Mouse (Mus musculus): ENCODE measurements around the gene Plod1. TPM values are rescaled to one million over a fixed set of nuclear protein-coding genes. Genes with fewer than 3 reads are reported as not detected.
"Not testable (repeated sequence)": the region's sequence is repeated elsewhere in the genome, so short reads cannot be mapped to it uniquely, and the experiment has no call there.

Gene Plod1
- polyA plus RNA-seq, 1 experiment from 2014 or later = 48.4 TPM

DNA sequence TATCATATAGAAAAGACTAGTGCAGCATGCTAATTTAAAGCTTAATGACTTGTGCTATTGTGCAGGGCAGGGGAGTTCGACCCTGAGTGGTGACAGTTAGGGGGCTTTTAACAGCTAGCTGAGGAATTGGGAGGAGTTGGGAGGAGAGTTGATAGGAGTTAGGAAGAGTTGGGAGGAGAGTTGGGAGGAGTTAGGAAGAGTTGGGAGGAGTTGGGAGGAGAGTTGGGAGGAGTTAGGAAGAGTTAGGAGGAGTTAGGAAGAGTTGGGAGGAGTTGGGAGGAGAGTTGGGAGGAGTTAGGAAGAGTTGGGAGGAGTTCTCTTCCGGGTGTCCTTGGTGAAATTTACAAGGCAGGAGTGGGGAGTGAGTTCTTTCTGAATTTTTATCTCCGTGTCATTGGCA lies 69.8 kb downstream of the Plod1 start:
- H3K9me3 ChIP-seq; H3K27ac ChIP-seq; H3K9ac ChIP-seq; H3K4me3 ChIP-seq; H3K27me3 ChIP-seq; ATAC-seq (ENCODE audit: borderline replicate concordance, extremely low read depth, low FRiP score, low TSS enrichment): not testable (repeated sequence)
- Histone ChIP-seq H3K36me3 (peaks cover 29% of the 10 kb centered on the region), H3K4me1 (peaks cover 20% of the 10 kb centered on the region), H3K4me2 (peak overlapping the region; percentile 60)
- WGBS = 46% methylated on average over 3 of the region's 3 CpGs

DNA sequence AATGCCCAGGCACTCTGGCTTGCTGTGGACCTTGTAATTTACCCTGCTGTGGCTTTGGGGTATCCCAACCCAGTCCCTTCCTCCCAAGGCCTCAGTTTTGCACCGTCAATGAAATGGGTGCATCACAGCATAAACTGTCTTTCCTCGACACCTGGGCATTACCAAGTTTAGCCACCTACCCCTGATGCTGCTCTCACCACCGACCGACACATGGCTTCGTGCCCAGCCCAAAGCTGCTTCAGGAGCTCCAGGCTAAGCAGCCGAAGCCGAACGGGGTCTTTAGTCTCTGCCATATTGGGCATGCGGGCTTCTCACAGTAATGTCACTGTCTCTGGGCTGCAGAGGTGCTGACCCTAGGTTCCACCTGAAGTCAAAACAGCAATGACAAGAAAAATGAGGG lies 70.5 kb downstream of the Plod1 start:
- H3K4me1 ChIP-seq = peaks cover 20% of the 10 kb centered on the region
- H3K9ac ChIP-seq = no peak overlapping the region
- H3K27ac ChIP-seq = no peak overlapping the region
- no peak overlapping the region for H3K4me2 ChIP-seq
- WGBS = 93% methylated on average over 9 of the region's 9 CpGs
- H3K27me3 ChIP-seq = no peaks in the 10 kb centered on the region
- peaks cover 32% of the 10 kb centered on the region for H3K36me3 ChIP-seq
- H3K9me3 ChIP-seq = no peaks in the 10 kb centered on the region
- H3K4me3 ChIP-seq = no peak overlapping the region
- no peak for ATAC-seq (ENCODE audit: borderline replicate concordance, extremely low read depth, low FRiP score, low TSS enrichment)

DNA sequence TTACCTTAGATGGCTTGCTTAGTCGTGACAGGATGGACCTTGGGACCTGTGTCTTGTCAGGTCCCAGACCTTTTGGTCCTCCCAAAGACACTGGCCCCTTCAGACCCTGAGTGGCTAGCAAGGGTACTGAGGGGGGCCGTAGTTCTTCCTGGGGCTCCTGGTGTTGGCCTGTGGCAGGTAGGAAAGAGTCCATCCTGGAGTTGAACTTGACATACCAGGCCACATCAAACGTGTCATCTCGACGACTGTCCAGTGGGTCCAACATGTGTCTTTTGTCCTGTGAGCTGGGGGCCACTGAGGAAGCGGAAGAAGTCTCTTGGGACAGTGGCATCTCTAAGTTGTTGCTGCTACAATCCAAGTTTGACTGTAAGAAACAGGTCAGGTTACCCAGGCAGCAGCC lies 70.9 kb downstream of the Plod1 start:
- Histone ChIP-seq H3K27ac (no peak overlapping the region), H3K36me3 (peaks cover 34% of the 10 kb centered on the region), H3K4me1 (peaks cover 20% of the 10 kb centered on the region), H3K27me3 (no peaks in the 10 kb centered on the region), H3K4me2 (no peak overlapping the region), H3K9ac (no peak overlapping the region), H3K9me3 (no peaks in the 10 kb centered on the region), H3K4me3 (no peak overlapping the region)
- 94% methylated on average over 6 of the region's 6 CpGs for WGBS
- no peak for ATAC-seq (ENCODE audit: borderline replicate concordance, extremely low read depth, low FRiP score, low TSS enrichment)

DNA sequence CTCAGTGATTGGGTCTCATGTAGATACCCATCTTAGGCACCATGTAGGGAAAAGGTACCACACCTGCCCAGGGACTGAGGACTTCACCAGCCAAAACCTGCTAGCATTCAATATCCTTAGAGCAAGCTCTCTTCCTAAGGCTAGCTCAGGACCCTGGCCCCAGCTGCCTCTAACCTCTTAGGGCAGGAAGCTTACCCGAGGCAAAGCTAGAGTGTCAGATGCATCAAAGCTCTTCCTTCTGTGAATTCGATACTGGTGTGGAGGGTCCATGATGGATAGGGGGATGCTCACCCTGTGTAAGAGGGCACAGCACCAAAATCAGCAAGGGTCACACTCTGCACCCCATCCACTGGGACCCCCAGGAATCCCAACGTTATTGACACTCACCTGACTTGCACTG lies 74.5 kb downstream of the Plod1 start:
- no peak overlapping the region for H3K4me3 ChIP-seq
- H3K27me3 ChIP-seq = no peaks in the 10 kb centered on the region
- no peak overlapping the region for H3K9ac ChIP-seq
- peaks cover 38% of the 10 kb centered on the region for H3K36me3 ChIP-seq
- WGBS = 86% methylated on average over 3 of the region's 3 CpGs
- no peak overlapping the region for H3K27ac ChIP-seq
- no peak for ATAC-seq (ENCODE audit: borderline replicate concordance, extremely low read depth, low FRiP score, low TSS enrichment)
- no peak overlapping the region for H3K4me2 ChIP-seq
- H3K9me3 ChIP-seq = no peaks in the 10 kb centered on the region
- H3K4me1 ChIP-seq = peaks cover 1% of the 10 kb centered on the region; the same call in 1 of the 2 replicates

Other genes with a start within 250 kb of the Plod1 start
- not detected in 2 replicates for gene Zfp534, start 234.2 kb downstream of the Plod1 start, polyA plus RNA-seq (2015; fragmentation: Nextera tagmentation; extraction: Ambion mirVana)
- 5.9 and 6.3 TPM in 2 replicates for gene Zfp984, start 127.0 kb downstream of the Plod1 start, polyA plus RNA-seq (2015; fragmentation: Nextera tagmentation; extraction: Ambion mirVana)
- gene Zfp933, start 88.4 kb downstream of the Plod1 start, polyA plus RNA-seq (2015; fragmentation: Nextera tagmentation; extraction: Ambion mirVana) = 4.6 and 5.0 TPM in 2 replicates
- gene Miip, start 68.0 kb downstream of the Plod1 start, polyA plus RNA-seq (2015; fragmentation: Nextera tagmentation; extraction: Ambion mirVana) = 44.2 and 44.9 TPM in 2 replicates
- 8.4 and 10.7 TPM in 2 replicates for gene Fv1, start 67.8 kb downstream of the Plod1 start, polyA plus RNA-seq (2015; fragmentation: Nextera tagmentation; extraction: Ambion mirVana)
- gene Mfn2, start 32.1 kb downstream of the Plod1 start, polyA plus RNA-seq (2015; fragmentation: Nextera tagmentation; extraction: Ambion mirVana) = 34.0 and 36.2 TPM in 2 replicates
- 15.4 and 17.0 TPM in 2 replicates for gene 2510039O18Rik, start 4.1 kb upstream of the Plod1 start, polyA plus RNA-seq (2015; fragmentation: Nextera tagmentation; extraction: Ambion mirVana)
- gene Nppb, start 49.0 kb upstream of the Plod1 start, polyA plus RNA-seq (2015; fragmentation: Nextera tagmentation; extraction: Ambion mirVana) = 1.6 and 3.8 TPM in 2 replicates
- 72.2 and 157 TPM in 2 replicates for gene Nppa, start 64.0 kb upstream of the Plod1 start, polyA plus RNA-seq (2015; fragmentation: Nextera tagmentation; extraction: Ambion mirVana)
- 4.5 and 5.0 TPM in 2 replicates for gene Clcn6, start 102.1 kb upstream of the Plod1 start, polyA plus RNA-seq (2015; fragmentation: Nextera tagmentation; extraction: Ambion mirVana)
- 18.9 and 21.1 TPM in 2 replicates for gene Mthfr, start 102.3 kb upstream of the Plod1 start, polyA plus RNA-seq (2015; fragmentation: Nextera tagmentation; extraction: Ambion mirVana)
- 13.3 and 15.9 TPM in 2 replicates for gene Agtrap, start 151.3 kb upstream of the Plod1 start, polyA plus RNA-seq (2015; fragmentation: Nextera tagmentation; extraction: Ambion mirVana)
- 50.2 and 51.9 TPM in 2 replicates for gene Mad2l2, start 193.6 kb upstream of the Plod1 start, polyA plus RNA-seq (2015; fragmentation: Nextera tagmentation; extraction: Ambion mirVana)
- 0.07 TPM in 1 of 2 replicates, not detected in the other for gene Draxin, start 193.9 kb upstream of the Plod1 start, polyA plus RNA-seq (2015; fragmentation: Nextera tagmentation; extraction: Ambion mirVana)
- 14.2 and 15.9 TPM in 2 replicates for gene Fbxo6, start 215.4 kb upstream of the Plod1 start, polyA plus RNA-seq (2015; fragmentation: Nextera tagmentation; extraction: Ambion mirVana)
- 12.1 and 13.4 TPM in 2 replicates for gene Fbxo44, start 223.7 kb upstream of the Plod1 start, polyA plus RNA-seq (2015; fragmentation: Nextera tagmentation; extraction: Ambion mirVana)
- gene Fbxo2, start 223.9 kb upstream of the Plod1 start, polyA plus RNA-seq (2015; fragmentation: Nextera tagmentation; extraction: Ambion mirVana) = 1.0 and 1.7 TPM in 2 replicates

All from lung, embryonic 15.5 days (tissue).